Mouse (Mus musculus) cortical plate, adult 2 months (tissue): ENCODE results near the gene Slc24a1.

Source experiments
- CTCF ChIP-seq: fragments of 200-500 bp; IDR thresholded peaks from 2 replicates; pipeline ENCODE4 v1.5.1; 2011; ENCODE audit warnings: mild to moderate bottlenecking, control low read depth, low read length; ENCODE audit not compliant: insufficient read depth; ENCODE audit errors: extremely low read depth
- POLR2A ChIP-seq: fragments of 200-500 bp; IDR thresholded peaks from 2 replicates; pipeline ENCODE4 v1.6.1; 2011; ENCODE audit warnings: mild to moderate bottlenecking, low read length, control low read depth; ENCODE audit not compliant: insufficient read depth; ENCODE audit errors: extremely low read depth

DNA sequence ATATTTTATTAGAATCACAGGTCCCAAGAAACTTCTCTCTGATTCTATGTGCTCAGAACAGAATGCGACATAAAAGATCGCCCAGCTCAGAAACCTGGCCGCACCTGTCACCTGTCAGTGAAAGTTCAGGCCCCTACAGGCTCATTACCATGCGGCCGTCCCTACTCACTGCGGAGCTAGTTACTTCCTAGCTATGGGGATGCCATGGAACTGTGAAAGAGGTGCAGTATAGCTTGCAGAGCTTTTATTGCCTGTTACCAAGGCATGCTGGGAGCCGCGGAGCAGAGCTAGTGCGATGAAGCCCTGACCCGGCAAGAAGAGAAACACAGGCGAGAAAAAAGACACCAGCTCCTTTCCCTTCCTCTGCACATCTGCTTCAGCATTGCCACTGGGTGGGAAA is 7.4 kb downstream of the Slc24a1 start:
- TF ChIP-seq CTCF, result no peak
- TF ChIP-seq POLR2A, result no peak
